Mouse (Mus musculus) thymus, postnatal 36 days (tissue): ENCODE data around the gene Pold2.

Source experiments
- DNase-seq, 2 experiments: peaks; one replicate each; pipeline ENCODE4 v3.0.0; 2022; ENCODE audit warnings: mixed read lengths in 2 of 2

Gene Pold2

DNA sequence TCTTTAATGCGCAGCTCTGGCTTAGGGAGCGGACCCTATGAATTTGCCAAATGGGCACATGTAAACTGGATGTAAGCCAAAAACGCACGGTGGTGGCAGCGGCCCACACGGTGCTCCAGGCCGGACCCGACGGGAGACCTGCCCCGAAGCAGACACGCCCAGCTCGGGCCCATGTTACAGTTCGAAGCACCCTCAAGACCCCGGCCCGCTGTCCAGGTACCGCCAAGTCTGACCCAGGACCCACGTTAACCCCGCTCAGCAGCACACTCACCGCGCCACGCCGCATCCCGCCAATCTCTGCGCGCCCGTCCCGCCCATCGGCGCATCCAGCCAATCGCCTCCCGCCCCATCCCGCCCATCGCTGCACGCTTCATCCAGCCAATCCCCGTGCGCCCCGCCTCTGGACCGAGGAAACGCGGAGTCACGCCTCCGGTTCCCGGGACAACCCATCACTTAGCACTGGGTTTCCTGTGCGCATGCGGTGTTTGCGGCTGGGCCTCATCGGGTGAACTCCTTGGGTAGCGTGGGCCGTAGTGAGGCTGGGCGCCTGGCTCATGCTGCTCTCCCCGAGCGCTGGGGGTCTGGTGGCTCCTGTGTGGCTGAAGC, at the start of gene Pold2:
Gene Pold2, minus strand, starts transcription at position 372 of the 606 bp plus-strand sequence.
- peak; percentile 96 to 98 for DNase-seq

DNA sequence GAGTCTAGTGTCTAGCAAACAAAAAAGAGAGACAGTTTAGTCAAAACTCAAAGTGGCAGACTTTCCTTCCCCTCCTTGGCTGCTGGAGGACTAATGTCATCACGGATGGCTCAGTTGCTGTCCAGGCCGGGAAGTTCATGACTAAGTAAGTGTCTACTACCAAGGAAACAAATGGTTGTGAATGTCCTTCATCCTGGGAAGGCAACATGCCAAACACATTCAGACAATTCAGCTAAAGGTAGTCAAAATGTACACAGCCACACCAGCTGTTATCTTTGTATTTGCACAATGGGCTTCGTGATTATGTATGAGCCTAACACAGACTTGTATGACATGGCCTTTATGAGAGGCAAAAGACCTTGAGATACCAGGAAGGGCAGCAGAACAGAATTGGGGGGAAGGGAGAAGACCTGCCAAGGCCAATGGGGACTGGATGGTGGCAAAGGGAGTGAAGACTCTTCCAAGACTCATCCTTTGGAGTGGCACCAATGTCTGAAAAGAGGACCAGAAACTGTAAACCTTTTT, 48.7 kb upstream of the Pold2 start:
- DNase-seq = no peak

DNA sequence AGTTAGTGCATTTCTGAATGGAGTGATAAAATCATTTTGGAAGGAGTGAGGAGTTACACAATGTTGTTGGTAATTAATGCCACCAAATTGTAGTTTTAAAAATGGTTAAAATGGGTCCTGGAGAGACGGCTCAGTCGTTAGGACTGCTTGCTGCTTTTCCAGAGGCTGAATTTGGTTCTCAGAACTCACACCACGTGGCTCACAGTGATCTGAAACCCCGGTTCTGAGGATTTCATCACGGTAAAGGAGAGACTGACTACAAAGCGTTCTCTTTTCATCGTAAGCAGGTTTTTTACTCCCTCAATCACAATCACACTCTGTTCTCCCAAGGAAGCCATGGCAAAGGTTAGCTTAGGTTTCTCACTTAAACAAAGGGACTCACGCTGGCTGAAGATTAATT, 46.6 kb upstream of the Pold2 start:
- DNase-seq = no peak

DNA sequence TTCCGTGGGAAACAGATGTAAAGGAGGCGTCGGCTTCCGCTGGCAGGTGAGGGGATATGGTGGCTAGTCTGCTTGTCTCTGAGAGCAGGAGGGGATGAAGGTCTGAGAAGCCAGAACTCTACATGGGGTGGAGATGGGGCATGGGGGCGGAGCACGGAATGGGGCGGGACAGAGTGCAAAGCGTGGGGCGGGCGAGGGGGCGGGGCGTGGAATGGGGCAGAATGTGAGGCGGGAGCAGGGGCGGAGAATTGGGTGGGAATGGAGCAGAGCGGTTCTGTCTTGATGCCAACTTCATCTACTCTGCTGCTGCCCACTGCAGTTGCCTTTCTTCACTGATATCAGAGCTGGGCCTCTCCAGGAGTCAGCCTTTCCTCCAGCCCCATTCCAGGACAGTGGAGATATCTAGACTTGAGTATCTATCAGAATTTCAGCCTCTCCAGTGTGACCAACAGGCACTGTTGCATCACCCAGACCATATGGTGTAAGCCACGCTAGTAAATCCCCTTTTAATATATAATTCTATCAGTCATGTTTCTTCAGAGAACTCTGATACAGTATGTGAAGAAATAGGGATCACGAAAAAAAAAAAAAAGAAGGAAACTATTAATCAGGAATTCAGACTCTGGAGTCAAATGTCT, 42.4 kb upstream of the Pold2 start:
- peak; percentile 16 to 33 for DNase-seq

DNA sequence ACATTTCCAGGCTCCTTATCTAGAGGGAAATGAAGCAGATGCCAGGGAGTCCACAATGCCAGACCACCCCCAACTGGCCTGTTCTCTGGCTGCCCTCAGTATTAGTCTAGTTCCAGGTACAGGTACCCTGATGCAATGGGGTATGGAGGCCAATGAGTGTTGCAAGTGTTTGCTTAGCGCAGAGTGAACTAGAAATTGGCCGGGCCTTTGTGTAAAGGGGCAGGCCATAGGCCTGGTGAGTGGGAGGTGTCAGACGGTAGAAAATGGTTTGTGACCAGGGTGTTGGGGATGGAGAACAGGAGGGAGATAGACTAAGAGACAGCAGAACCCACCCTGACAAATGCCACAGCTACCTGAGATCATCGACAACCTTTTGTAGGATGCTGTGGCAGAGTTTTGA, 41.5 kb upstream of the Pold2 start:
- no peak for DNase-seq

DNA sequence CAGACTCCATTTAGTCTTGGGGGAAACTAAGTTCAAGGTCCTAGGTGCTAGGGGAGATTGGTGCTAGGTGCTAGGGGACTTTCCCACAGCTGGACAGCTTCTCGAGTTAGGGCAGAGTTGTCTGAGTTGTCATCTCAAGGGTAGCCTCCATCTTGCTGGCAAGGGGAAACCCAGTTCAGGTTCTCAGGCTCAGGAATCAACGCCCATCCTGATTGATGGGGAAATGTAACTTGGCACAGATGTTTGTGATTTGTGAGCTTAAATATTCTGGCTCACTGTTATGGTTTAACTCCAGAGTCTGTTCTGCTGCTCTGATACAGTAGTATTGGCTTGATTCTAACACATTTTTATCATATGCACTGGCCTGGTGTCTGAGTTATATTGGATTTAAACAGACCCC, 40.0 kb upstream of the Pold2 start:
- no peak for DNase-seq

DNA sequence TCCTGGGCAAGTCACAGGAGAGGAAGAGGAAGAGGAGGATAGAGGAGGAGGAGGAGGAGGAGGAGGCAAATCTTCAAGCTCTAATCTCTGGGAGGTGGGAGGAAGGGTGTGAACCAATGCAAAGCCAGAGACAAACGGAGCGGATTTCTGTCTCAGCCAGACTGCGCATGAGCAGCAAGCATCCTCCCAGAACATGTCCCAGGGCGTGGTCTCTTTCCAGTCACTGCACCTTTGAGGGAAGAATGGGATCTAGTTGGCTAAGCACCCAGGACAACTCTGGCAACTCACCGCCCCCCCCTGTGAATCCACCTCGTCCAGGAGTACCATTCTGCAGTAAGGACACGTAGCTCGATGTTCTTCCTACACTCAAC, 38.1 kb upstream of the Pold2 start:
- no peak for DNase-seq

DNA sequence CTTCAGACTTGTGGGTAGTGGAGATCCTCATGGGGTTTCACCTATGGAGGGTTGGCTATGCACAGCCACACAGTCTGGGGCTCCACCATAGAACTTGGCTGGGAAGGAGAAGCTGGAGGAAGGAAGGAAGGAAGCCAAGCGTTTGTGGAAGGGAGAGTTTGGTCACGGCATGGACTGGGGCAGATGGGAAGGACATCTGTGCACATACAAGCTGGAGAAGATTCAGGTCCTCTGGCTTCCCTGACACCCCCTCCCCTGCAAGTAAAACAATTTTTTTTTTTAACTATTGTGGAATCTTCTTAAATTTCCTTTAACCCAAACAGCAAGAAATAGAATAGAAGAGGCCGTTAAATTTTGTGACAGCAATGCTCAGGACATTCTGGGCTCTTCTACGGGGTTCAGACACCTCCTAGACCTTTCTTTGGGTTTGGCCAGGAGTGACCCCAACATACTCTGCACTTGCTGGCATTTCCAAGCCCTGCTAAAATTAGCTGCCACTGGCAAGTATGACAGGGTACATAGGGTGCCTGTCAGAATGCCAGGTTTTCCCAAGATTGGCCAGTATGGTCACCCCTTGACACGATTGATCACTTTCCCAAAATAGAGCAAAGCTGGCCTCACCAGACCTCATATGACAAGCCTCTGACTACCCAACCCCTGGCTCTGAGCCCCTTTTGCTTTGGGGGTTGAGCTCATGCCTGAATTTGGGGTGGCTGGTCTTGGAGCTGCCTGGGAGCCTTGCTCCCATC, 37.5 kb upstream of the Pold2 start:
- no peak for DNase-seq

DNA sequence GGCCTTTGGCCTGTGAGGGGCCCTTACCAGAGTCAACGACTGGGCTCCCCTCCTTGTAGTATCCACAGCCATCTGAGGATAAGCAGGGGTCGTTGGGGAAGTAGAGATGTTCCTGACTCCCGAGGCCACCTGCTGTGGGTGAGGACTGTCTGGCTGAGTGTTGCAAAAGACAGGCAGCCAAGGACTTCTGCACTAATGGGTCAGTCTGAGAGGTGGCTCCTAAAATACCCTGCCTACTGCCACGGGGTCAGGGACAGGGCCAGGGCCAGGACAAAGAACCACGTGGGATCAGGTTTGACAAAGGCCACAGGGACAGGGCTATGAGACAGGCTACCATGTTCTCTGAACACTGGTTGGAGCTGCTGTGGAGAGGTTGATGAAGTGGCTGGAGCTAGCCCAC, 36.8 kb upstream of the Pold2 start:
- no peak for DNase-seq

DNA sequence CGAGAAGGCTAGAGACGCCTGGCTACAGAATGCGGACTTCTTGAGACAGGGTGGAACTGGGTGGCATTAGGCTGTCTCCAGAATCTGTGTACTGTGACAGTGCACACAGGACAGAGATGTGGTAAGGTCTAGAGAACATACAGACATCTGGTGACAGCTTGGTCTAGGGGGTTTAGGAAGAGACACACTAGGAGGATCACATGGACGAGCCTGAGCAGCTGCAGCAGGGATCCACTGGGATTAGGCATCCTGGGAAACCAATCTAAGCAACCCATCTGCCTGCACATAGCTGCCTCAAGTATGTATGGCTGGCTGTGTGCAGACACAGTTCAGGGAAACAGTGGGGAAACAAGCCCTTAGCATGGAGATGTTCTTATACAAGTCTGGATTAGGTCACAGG, 35.8 kb upstream of the Pold2 start:
- DNase-seq = no peak

DNA sequence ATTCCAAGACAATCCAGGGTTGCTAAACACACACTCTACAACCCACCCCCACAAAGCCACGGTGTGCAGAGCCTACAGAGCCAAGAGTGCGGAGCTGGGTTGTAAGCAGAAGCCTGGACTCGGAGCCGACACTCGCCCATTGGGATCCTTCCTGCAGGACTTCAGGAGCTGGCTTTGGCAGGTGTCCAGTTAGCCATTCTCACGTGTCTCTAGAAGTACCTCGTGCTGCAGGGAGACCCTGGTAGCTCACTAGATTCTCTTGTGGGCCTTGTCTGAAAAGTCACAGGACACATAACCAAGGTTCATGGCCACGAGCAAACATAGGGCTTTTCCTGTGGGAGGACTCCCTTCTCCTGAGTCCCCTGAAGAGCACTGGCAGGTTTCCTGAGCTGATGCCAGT, 35.2 kb upstream of the Pold2 start:
- DNase-seq = no peak

DNA sequence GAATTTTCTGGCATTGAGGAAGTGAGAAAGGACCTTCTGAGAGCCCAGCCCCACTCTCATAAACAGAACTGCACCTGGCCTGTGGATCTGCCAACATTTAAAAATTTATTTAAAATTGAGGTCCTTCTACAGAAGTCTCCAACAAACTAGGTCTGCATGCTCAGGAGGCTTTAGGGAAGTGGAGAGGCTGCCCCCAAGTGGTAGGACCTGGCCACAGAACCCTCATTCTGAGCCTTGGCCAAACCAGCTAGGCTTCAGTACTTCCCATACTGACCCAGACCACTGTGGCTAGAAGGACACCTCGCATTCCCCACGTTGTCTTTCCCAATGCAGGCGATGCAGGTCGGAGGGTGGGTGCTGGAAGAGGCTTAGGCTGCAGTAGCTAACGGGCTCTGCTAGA, 34.5 kb upstream of the Pold2 start:
- DNase-seq = peak; percentile 36 to 40

DNA sequence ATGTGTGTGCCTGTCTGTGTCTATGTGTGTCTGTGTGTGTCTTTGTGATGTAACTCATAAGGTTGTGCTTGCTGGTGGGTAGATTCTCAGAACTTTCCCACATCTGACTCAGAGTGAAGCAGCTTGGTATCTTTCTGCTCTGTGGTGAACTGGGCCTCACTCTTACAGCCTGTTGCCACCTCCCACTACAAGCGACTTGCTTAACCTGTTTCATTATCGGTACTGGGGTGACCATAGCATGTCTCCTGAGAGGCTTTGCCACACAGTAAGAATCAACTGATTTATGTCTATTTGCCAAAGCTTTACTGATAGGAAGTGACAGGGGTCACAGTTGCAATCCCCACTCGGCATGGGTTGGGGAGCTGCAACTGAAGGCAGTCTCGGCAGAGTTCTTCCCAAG, 30.6 kb upstream of the Pold2 start:
- DNase-seq = no peak

DNA sequence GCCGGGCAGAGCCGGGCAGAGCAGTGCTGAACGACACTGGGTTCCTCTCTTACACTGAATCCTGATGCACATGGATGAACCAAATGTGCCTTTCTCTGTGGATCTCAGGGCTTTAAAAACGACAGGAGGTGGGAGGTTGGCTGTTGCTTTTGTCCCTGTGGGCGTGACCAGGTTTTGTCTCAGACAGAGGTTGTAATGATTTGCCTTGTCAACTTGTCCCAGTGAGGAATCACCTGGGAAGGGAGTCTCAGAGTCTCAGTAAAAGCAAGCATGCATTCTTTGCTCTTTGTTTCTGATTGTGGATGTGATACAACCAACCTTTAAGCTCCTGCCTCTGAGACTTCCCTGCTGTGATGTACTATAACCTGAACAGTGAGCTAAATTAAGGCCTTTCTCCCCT, 29.0 kb upstream of the Pold2 start:
- no peak for DNase-seq

DNA sequence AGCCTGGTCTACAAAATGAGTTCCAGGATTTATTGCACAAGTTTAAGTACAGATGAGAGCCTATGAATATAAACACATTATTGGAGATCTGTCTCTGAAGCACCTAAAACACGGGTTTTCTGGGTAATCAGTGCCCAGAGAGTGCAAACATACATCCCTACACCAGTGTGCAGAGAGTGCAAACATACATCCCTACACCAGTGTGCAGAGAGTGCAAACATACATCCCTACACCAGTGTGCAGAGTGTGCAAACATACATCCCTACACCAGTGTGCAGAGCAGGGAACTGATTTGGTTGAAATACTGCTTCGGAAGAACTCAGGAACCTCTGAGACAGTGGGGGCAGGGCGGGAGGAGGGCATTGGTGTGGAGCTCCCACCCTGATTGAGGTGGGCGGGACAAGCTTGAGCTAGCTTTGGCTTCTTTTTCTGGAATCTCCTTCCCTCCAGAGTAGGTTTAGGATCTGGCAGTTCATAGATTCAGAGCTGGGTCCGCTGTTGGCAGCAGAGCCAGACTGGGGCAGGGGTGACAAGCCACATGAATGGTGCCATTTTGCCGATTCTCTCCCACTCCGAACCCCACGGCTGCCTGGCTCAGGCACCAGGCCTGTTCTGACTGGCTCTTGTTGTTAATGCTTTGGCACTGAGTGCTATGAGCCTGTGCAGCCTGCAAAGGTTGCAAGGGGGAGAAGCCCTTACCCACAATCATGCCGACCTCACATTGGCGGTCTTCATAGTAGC, 27.9 kb upstream of the Pold2 start:
- DNase-seq = no peak

DNA sequence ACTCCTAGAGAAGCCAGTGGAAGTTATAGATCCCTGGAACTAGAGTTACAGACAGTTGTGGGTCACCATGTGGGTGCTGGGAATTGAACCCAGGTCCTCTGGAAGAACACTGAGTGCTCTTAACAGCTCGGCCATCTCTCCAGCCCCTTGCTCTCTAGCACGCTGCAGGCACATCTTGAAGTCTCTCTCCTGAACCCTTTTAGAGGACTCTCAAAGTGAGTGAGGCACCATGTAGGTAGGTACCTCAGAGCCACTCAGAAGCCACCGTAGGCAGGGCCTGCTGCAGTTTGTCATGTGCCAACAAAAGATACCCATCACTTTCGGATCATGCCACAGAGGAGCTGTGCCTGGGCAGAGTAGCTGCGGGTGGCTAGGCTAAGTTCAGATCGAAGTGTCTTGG, 26.8 kb upstream of the Pold2 start:
- no peak for DNase-seq

DNA sequence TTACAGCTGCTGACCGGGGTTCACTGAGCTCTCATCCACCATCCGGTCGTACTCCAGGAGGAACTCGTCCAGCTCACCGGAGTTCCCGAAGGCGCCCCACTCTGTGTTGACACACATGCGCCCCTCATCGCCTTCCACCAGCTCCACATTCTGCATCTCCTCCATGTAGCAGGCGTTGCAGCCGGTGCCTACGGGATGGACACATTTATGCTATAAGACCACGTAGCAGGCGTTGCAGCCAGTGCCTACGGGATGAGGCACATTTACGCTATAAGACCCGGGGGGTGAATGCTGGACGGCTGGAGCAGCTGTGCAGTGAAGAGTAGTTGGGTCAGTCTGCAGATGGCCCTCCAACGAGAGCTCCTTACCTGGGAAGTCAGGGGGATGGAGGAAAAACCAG, 26.3 kb upstream of the Pold2 start:
- no peak for DNase-seq

DNA sequence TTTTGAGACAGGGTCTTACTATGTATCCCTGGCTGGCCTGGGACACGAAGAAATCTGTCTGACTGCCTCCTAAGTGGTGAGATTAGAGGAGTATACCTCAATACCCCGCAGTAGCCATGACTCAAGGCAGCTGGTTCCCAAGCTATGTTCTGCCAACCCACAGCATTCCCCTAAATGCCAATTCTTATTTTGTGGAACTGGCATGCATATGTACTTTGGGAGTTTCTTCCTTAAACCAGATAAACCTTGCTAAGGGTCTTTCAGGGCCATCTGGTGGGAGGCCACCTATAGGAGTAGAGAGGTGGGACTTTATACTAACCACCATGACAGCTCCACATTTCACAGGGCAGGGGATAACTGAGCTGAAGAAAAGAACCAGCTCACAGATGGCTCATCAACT, 25.8 kb upstream of the Pold2 start:
- no peak for DNase-seq

DNA sequence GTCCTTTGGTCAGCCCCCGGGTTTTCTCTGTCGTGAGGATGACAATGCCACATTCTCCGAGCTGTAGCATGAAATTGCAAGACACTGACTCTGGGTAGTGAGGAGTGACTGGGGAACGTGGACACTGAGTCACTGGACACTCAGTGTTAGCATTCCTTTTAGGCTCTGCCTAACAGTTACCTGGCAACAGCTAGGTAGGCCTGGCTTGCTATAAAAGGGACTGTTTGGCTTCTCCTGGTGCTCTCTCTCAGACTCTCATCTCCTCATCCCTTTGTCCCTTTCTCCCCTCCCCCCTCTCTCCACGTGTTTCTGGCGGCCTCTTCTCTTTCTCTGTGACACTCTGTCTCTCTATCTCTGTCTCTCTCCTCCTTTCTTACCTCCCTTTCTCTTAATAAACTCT, 24.3 kb upstream of the Pold2 start:
- no peak for DNase-seq

DNA sequence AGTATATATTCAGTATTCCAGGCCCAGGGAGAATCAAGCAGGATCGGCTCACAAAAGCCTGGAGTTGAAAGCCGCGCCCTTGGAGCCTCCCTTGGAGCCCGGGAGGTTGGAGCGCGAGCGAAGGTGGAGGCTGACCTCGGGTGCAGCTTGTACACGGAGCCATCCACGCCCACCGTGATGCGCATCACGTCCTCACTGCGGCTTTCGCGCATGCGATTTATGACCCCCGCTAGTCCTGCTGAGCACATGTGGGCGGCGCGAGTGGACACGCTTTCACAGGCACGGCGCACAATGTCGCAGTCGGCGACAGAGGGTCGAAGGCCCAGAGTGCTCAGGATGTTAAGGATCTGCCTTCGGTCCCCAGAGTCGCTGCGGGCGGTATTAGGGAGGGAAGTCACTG, 23.9 kb upstream of the Pold2 start:
- no peak for DNase-seq

DNA sequence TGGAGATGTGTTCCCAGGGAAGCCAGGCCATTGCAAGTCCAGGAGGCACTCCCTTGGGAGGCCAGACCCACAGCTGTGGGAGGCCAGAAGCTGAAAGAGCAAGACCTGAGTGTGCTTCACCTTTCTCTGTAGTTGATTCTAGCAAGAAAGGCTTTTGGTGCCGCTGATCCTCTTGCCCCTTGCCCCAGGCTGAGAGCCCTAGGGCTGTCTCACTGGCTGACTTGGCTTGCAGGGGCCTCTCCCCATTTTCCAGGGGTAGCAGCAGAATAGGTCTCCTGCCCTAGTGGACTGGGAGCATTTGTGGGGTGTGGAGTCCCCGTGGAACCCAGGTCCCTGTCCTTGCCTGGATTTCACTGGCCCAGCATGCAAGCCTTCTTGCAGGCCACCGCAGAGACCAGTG, 23.2 kb upstream of the Pold2 start:
- no peak for DNase-seq

DNA sequence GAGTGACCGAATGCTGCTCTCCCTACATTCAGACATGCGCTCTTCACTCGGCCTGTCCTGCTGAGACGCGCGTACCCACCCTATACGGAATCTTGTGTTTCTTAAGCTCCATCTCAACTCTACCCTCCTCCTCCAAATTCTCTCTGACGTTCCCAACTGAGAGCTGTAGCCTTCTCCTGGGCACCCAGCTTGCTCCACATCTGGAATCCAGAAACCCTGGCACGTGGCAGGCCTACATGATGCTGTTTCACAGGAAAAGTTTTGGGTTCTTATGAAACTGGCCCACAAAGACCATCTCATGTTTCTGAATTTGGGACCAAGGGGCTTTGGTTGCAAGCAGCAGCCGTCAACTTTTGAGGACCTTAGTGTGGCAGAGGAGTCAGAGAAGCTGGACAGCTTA, 21.2 kb upstream of the Pold2 start:
- DNase-seq = no peak

DNA sequence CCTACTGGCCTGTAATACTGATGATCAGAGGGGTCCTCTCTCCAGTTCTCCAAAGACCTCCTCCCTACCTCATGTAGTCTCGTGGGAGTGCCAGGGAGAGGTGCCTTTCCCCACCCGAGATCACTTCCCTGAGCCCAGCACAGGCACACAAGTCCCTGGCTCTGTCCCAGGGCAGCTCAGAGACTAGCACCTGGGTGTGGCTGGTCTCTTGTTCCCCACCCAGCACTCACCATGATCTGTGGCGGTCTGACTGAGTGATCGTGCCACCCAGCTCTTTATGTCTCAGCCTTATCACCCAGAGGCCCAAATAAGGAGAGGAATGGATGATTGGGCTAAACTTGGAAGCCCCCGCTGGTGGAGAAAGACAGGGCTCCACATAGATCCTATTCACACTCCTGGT, 20.4 kb upstream of the Pold2 start, which contains the start of gene Myl7:
Gene Myl7, minus strand, starts transcription at position 252 of the 400 bp plus-strand sequence.
- no peak for DNase-seq

DNA sequence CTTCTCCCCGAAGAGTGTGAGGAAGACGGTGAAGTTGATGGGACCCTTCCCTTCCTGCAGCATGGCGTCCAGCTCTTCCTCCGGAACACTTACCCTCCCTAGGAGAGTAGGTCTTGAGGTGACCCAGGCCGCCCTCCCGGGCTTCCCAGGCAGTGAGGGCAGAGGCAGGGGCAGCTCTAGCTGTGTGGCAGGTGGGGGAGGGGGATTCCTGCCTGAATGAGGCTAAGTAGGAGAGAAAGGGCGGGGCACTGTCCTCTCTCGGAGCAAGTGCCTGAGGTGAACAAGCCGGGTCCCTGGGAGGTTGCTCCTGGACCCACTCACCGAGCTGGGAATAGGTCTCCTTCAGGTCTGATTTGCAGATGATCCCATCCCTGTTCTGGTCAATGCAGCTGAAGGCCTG, 19.7 kb upstream of the Pold2 start:
- DNase-seq = no peak
